Mouse (Mus musculus): ENCODE data around the gene Cib4. TPM values are rescaled to one million over a fixed set of nuclear protein-coding genes. Genes with fewer than 3 reads are reported as not detected.

The Cib4 gene
- polyA plus RNA-seq, 1 experiment from 2014 or later: not detected

GRCm38 (mm10) chr5:30588301-30588968, 42.8 kb upstream of the Cib4 start:
- Histone ChIP-seq H3K4me2 (peak overlapping the region; percentile 57), H3K4me3 (replicated peaks) (peak overlapping the region; percentile 33), H3K9me3 (replicated peaks) (no peaks in the 10 kb centered on the region), H3K27ac (replicated peaks) (no peak overlapping the region), H3K4me1 (replicated peaks) (peaks cover 6% of the 10 kb centered on the region; the same call in 1 of the 2 replicates), H3K36me3 (replicated peaks) (no peaks in the 10 kb centered on the region), H3K27me3 (peaks cover 89% of the 10 kb centered on the region), H3K9ac (no peak overlapping the region)
- 2% methylated on average over 70 of the region's 70 CpGs for WGBS (ENCODE audit: insufficient replicate concordance)
- ATAC-seq (ENCODE audit: insufficient read depth): no peak

GRCm38 (mm10) chr5:30587681-30588300, 42.2 kb upstream of the Cib4 start, which contains the start of gene Kcnk3:
TSS of gene Kcnk3 (plus strand) at chr5:30588170.
- no peak for ATAC-seq (ENCODE audit: insufficient read depth)
- no peak within 1 kb of the TSS for H3K27ac ChIP-seq (replicated peaks)

GRCm38 (mm10) chr5:30587101-30587500, 41.5 kb upstream of the Cib4 start:
- no peaks in the 10 kb centered on the region for H3K9me3 ChIP-seq (replicated peaks)
- 12% methylated on average over 2 of the region's 2 CpGs for WGBS (ENCODE audit: insufficient replicate concordance)
- no peak overlapping the region for H3K9ac ChIP-seq
- no peaks in the 10 kb centered on the region for H3K36me3 ChIP-seq (replicated peaks)
- ATAC-seq (ENCODE audit: insufficient read depth): no peak
- H3K4me1 ChIP-seq (replicated peaks): peaks cover 6% of the 10 kb centered on the region; the same call in 1 of the 2 replicates
- no peak overlapping the region for H3K4me3 ChIP-seq (replicated peaks)
- no peak overlapping the region for H3K4me2 ChIP-seq
- H3K27ac ChIP-seq (replicated peaks): no peak overlapping the region
- peaks cover 77% of the 10 kb centered on the region for H3K27me3 ChIP-seq

More at GRCm38 (mm10) chr5:30587681-30588300, 42.2 kb upstream of the Cib4 start, which contains the start of gene Kcnk3:
- peak within 1 kb of the TSS; percentile 33 for H3K4me3 ChIP-seq (replicated peaks)
- peaks cover 83% of the 10 kb centered on the region for H3K27me3 ChIP-seq
- no peaks in the 10 kb centered on the region for H3K36me3 ChIP-seq (replicated peaks)
- under 1% methylated on average over 39 of the region's 54 CpGs for WGBS (ENCODE audit: insufficient replicate concordance)
- peaks cover 6% of the 10 kb centered on the region; the same call in 1 of the 2 replicates for H3K4me1 ChIP-seq (replicated peaks)
- H3K4me2 ChIP-seq: peak within 1 kb of the TSS; percentile 57
- H3K9ac ChIP-seq: no peak within 1 kb of the TSS
- H3K9me3 ChIP-seq (replicated peaks): no peaks in the 10 kb centered on the region

GRCm38 (mm10) chr5:30586616-30587015, 41.0 kb upstream of the Cib4 start:
- no peak overlapping the region for H3K9ac ChIP-seq
- H3K4me1 ChIP-seq (replicated peaks): peaks cover 6% of the 10 kb centered on the region; the same call in 1 of the 2 replicates
- H3K27ac ChIP-seq (replicated peaks): no peak overlapping the region
- H3K4me3 ChIP-seq (replicated peaks): no peak overlapping the region
- 56% methylated on average over 3 of the region's 3 CpGs for WGBS (ENCODE audit: insufficient replicate concordance)
- no peak overlapping the region for H3K4me2 ChIP-seq
- ATAC-seq (ENCODE audit: insufficient read depth): no peak
- H3K36me3 ChIP-seq (replicated peaks): no peaks in the 10 kb centered on the region
- H3K9me3 ChIP-seq (replicated peaks): no peaks in the 10 kb centered on the region
- H3K27me3 ChIP-seq: peaks cover 77% of the 10 kb centered on the region

GRCm38 (mm10) chr5:30582017-30582416, 36.4 kb upstream of the Cib4 start:
- no peak for ATAC-seq (ENCODE audit: insufficient read depth)
- no peak overlapping the region for H3K4me2 ChIP-seq
- H3K36me3 ChIP-seq (replicated peaks): no peaks in the 10 kb centered on the region
- H3K27me3 ChIP-seq: peaks cover 41% of the 10 kb centered on the region
- no peaks in the 10 kb centered on the region for H3K9me3 ChIP-seq (replicated peaks)
- no peak overlapping the region for H3K27ac ChIP-seq (replicated peaks)
- H3K9ac ChIP-seq: no peak overlapping the region
- H3K4me3 ChIP-seq (replicated peaks): no peak overlapping the region
- WGBS (ENCODE audit: insufficient replicate concordance): 64% methylated on average over 5 of the region's 5 CpGs
- H3K4me1 ChIP-seq (replicated peaks): no peaks in the 10 kb centered on the region

- WGBS (ENCODE audit: insufficient replicate concordance): 41% methylated on average over 6 of the region's 6 CpGs
- Histone ChIP-seq H3K27me3 (peaks cover 28% of the 10 kb centered on the region), H3K36me3 (replicated peaks) (no peaks in the 10 kb centered on the region), H3K9me3 (replicated peaks) (no peaks in the 10 kb centered on the region), H3K4me3 (replicated peaks) (no peak overlapping the region), H3K27ac (replicated peaks) (no peak overlapping the region), H3K9ac (no peak overlapping the region), H3K4me2 (no peak overlapping the region), H3K4me1 (replicated peaks) (peaks cover 10% of the 10 kb centered on the region; the same call in 1 of the 2 replicates)
- no peak for ATAC-seq (ENCODE audit: insufficient read depth)
These were observed 35.1 kb upstream of the Cib4 start for GRCm38 (mm10) chr5:30580725-30581124.

- Histone ChIP-seq H3K27me3 (peaks cover 18% of the 10 kb centered on the region; the same call in 1 of the 2 replicates), H3K4me1 (replicated peaks) (peaks cover 10% of the 10 kb centered on the region; the same call in 1 of the 2 replicates), H3K4me2 (no peak overlapping the region), H3K9me3 (replicated peaks) (no peaks in the 10 kb centered on the region), H3K4me3 (replicated peaks) (no peak overlapping the region), H3K9ac (no peak overlapping the region), H3K36me3 (replicated peaks) (no peaks in the 10 kb centered on the region), H3K27ac (replicated peaks) (no peak overlapping the region)
- no peak for ATAC-seq (ENCODE audit: insufficient read depth)
- WGBS (ENCODE audit: insufficient replicate concordance): 45% methylated on average over 6 of the region's 6 CpGs
These were observed 32.9 kb upstream of the Cib4 start for GRCm38 (mm10) chr5:30578445-30579080.

GRCm38 (mm10) chr5:30577654-30578310, 32.1 kb upstream of the Cib4 start:
- Histone ChIP-seq H3K36me3 (replicated peaks) (no peaks in the 10 kb centered on the region), H3K4me2 (no peak overlapping the region), H3K9ac (no peak overlapping the region), H3K27ac (replicated peaks) (no peak overlapping the region), H3K27me3 (peaks cover 16% of the 10 kb centered on the region; the same call in 1 of the 2 replicates), H3K4me3 (replicated peaks) (no peak overlapping the region), H3K9me3 (replicated peaks) (no peaks in the 10 kb centered on the region), H3K4me1 (replicated peaks) (peaks cover 10% of the 10 kb centered on the region; the same call in 1 of the 2 replicates)
- 59% methylated on average over 12 of the region's 12 CpGs for WGBS (ENCODE audit: insufficient replicate concordance)
- ATAC-seq (ENCODE audit: insufficient read depth): no peak

GRCm38 (mm10) chr5:30577251-30577650, 31.6 kb upstream of the Cib4 start:
- 53% methylated on average over 9 of the region's 9 CpGs for WGBS (ENCODE audit: insufficient replicate concordance)
- peaks cover 10% of the 10 kb centered on the region; the same call in 1 of the 2 replicates for H3K4me1 ChIP-seq (replicated peaks)
- H3K9me3 ChIP-seq (replicated peaks): no peaks in the 10 kb centered on the region
- H3K27ac ChIP-seq (replicated peaks): no peak overlapping the region
- H3K4me3 ChIP-seq (replicated peaks): no peak overlapping the region
- no peaks in the 10 kb centered on the region for H3K36me3 ChIP-seq (replicated peaks)
- H3K9ac ChIP-seq: no peak overlapping the region
- no peak for ATAC-seq (ENCODE audit: insufficient read depth)
- H3K27me3 ChIP-seq: peaks cover 16% of the 10 kb centered on the region; the same call in 1 of the 2 replicates
- H3K4me2 ChIP-seq: no peak overlapping the region

- no peak overlapping the region for H3K27ac ChIP-seq (replicated peaks)
- peaks cover 16% of the 10 kb centered on the region; the same call in 1 of the 2 replicates for H3K27me3 ChIP-seq
- no peak overlapping the region for H3K4me3 ChIP-seq (replicated peaks)
- H3K4me2 ChIP-seq: no peak overlapping the region
- no peaks in the 10 kb centered on the region for H3K36me3 ChIP-seq (replicated peaks)
- peaks cover 10% of the 10 kb centered on the region; the same call in 1 of the 2 replicates for H3K4me1 ChIP-seq (replicated peaks)
- H3K9ac ChIP-seq: no peak overlapping the region
- H3K9me3 ChIP-seq (replicated peaks): no peaks in the 10 kb centered on the region
- WGBS (ENCODE audit: insufficient replicate concordance): 30% methylated on average over 7 of the region's 7 CpGs
- ATAC-seq (ENCODE audit: insufficient read depth): 0 out of 2 replicates have a peak, but pooled peaks have one; percentile 31
These were observed 30.6 kb upstream of the Cib4 start for GRCm38 (mm10) chr5:30576233-30576632.
